Mouse (Mus musculus): ENCODE results near the gene Cdkl5. TPM values are rescaled to one million over a fixed set of nuclear protein-coding genes. Genes with fewer than 3 reads are reported as not detected.

Cdkl5 gene
- polyA plus RNA-seq, 1 experiment from 2014 or later = 2.1 TPM

GRCm38 (mm10) chrX:160990276-160990675 is 4.2 kb downstream of the Cdkl5 start:
- H3K4me1 ChIP-seq = no peaks in the 10 kb centered on the region
- H3K4me3 ChIP-seq = no peak overlapping the region
- 66% methylated on average over 4 of the region's 4 CpGs for WGBS
- ATAC-seq (ENCODE audit: borderline replicate concordance, extremely low read depth, low FRiP score, low TSS enrichment) = no peak
- H3K9ac ChIP-seq = no peak overlapping the region
- H3K9me3 ChIP-seq = no peaks in the 10 kb centered on the region
- H3K36me3 ChIP-seq = no peaks in the 10 kb centered on the region
- H3K27me3 ChIP-seq = no peaks in the 10 kb centered on the region
- no peak overlapping the region for H3K4me2 ChIP-seq
- no peak overlapping the region for H3K27ac ChIP-seq

GRCm38 (mm10) chrX:160977919-160978318 is 16.6 kb downstream of the Cdkl5 start:
- Histone ChIP-seq H3K27me3 (no peaks in the 10 kb centered on the region), H3K36me3 (no peaks in the 10 kb centered on the region), H3K4me3 (no peak overlapping the region), H3K4me2 (no peak overlapping the region), H3K27ac (no peak overlapping the region), H3K4me1 (no peaks in the 10 kb centered on the region), H3K9ac (no peak overlapping the region), H3K9me3 (no peaks in the 10 kb centered on the region)
- WGBS = 70% methylated on average over 1 of the region's 1 CpGs
- ATAC-seq (ENCODE audit: borderline replicate concordance, extremely low read depth, low FRiP score, low TSS enrichment) = no peak

- no peaks in the 10 kb centered on the region for H3K4me1 ChIP-seq
- no peak overlapping the region for H3K27ac ChIP-seq
- H3K4me2 ChIP-seq = no peak overlapping the region
- H3K36me3 ChIP-seq = no peaks in the 10 kb centered on the region
- H3K27me3 ChIP-seq = no peaks in the 10 kb centered on the region; the same call in 1 of the 2 replicates
- H3K9ac ChIP-seq = no peak overlapping the region
- H3K4me3 ChIP-seq = no peak overlapping the region
- 91% methylated on average over 6 of the region's 6 CpGs for WGBS
- ATAC-seq (ENCODE audit: borderline replicate concordance, extremely low read depth, low FRiP score, low TSS enrichment) = no peak
- no peaks in the 10 kb centered on the region for H3K9me3 ChIP-seq
Measured at GRCm38 (mm10) chrX:160971991-160972545, 22.4 kb downstream of the Cdkl5 start.

- no peak overlapping the region for H3K4me2 ChIP-seq
- no peaks in the 10 kb centered on the region for H3K36me3 ChIP-seq
- H3K9ac ChIP-seq = no peak overlapping the region
- H3K9me3 ChIP-seq = no peaks in the 10 kb centered on the region
- H3K27ac ChIP-seq = no peak overlapping the region
- no peak overlapping the region for H3K4me3 ChIP-seq
- ATAC-seq (ENCODE audit: borderline replicate concordance, extremely low read depth, low FRiP score, low TSS enrichment) = no peak
- no peaks in the 10 kb centered on the region; the same call in 1 of the 2 replicates for H3K27me3 ChIP-seq
- WGBS = 41% methylated on average over 5 of the region's 5 CpGs
- no peaks in the 10 kb centered on the region for H3K4me1 ChIP-seq
Measured at GRCm38 (mm10) chrX:160958593-160959131, 35.8 kb downstream of the Cdkl5 start.

GRCm38 (mm10) chrX:160949583-160949982 is 44.9 kb downstream of the Cdkl5 start:
- ATAC-seq (ENCODE audit: borderline replicate concordance, extremely low read depth, low FRiP score, low TSS enrichment) = no peak
- H3K9ac ChIP-seq = no peak overlapping the region
- no peak overlapping the region for H3K4me2 ChIP-seq
- WGBS = 78% methylated on average over 2 of the region's 2 CpGs
- H3K27ac ChIP-seq = no peak overlapping the region
- no peaks in the 10 kb centered on the region for H3K36me3 ChIP-seq
- H3K9me3 ChIP-seq = no peaks in the 10 kb centered on the region
- H3K4me1 ChIP-seq = no peaks in the 10 kb centered on the region
- H3K27me3 ChIP-seq = no peaks in the 10 kb centered on the region
- no peak overlapping the region for H3K4me3 ChIP-seq

GRCm38 (mm10) chrX:160944722-160945121 is 49.8 kb downstream of the Cdkl5 start:
- no peak overlapping the region for H3K27ac ChIP-seq
- no peaks in the 10 kb centered on the region for H3K4me1 ChIP-seq
- H3K4me3 ChIP-seq = no peak overlapping the region
- no peak overlapping the region for H3K9ac ChIP-seq
- H3K9me3 ChIP-seq = no peaks in the 10 kb centered on the region
- no peaks in the 10 kb centered on the region for H3K27me3 ChIP-seq
- no peaks in the 10 kb centered on the region for H3K36me3 ChIP-seq
- 58% methylated on average over 4 of the region's 4 CpGs for WGBS
- H3K4me2 ChIP-seq = no peak overlapping the region
- no peak for ATAC-seq (ENCODE audit: borderline replicate concordance, extremely low read depth, low FRiP score, low TSS enrichment)

- 68% methylated on average over 1 of the region's 1 CpGs for WGBS
- no peak overlapping the region for H3K9ac ChIP-seq
- H3K36me3 ChIP-seq = no peaks in the 10 kb centered on the region
- H3K4me3 ChIP-seq = no peak overlapping the region
- no peaks in the 10 kb centered on the region for H3K9me3 ChIP-seq
- H3K4me1 ChIP-seq = no peaks in the 10 kb centered on the region
- H3K27ac ChIP-seq = no peak overlapping the region
- no peak overlapping the region for H3K4me2 ChIP-seq
- H3K27me3 ChIP-seq = no peaks in the 10 kb centered on the region
- no peak for ATAC-seq (ENCODE audit: borderline replicate concordance, extremely low read depth, low FRiP score, low TSS enrichment)
Measured at GRCm38 (mm10) chrX:160935541-160935940, 59.0 kb downstream of the Cdkl5 start.

GRCm38 (mm10) chrX:160930656-160931055 is 63.8 kb downstream of the Cdkl5 start:
- Histone ChIP-seq H3K9ac (no peak overlapping the region), H3K27me3 (no peaks in the 10 kb centered on the region), H3K36me3 (no peaks in the 10 kb centered on the region), H3K4me2 (no peak overlapping the region), H3K4me3 (no peak overlapping the region), H3K27ac (no peak overlapping the region), H3K9me3 (no peaks in the 10 kb centered on the region), H3K4me1 (no peaks in the 10 kb centered on the region)
- no peak for ATAC-seq (ENCODE audit: borderline replicate concordance, extremely low read depth, low FRiP score, low TSS enrichment)

GRCm38 (mm10) chrX:160928870-160929269 is 65.6 kb downstream of the Cdkl5 start:
- Histone ChIP-seq H3K4me3 (no peak overlapping the region), H3K36me3 (no peaks in the 10 kb centered on the region), H3K4me1 (no peaks in the 10 kb centered on the region), H3K27me3 (no peaks in the 10 kb centered on the region), H3K9me3 (no peaks in the 10 kb centered on the region), H3K9ac (no peak overlapping the region), H3K4me2 (no peak overlapping the region), H3K27ac (no peak overlapping the region)
- no peak for ATAC-seq (ENCODE audit: borderline replicate concordance, extremely low read depth, low FRiP score, low TSS enrichment)
- WGBS = 83% methylated on average over 1 of the region's 1 CpGs

- H3K9ac ChIP-seq = no peak overlapping the region
- ATAC-seq (ENCODE audit: borderline replicate concordance, extremely low read depth, low FRiP score, low TSS enrichment) = no peak
- WGBS = 88% methylated on average over 3 of the region's 3 CpGs
- no peak overlapping the region for H3K27ac ChIP-seq
- H3K27me3 ChIP-seq = no peaks in the 10 kb centered on the region
- H3K4me3 ChIP-seq = no peak overlapping the region
- no peaks in the 10 kb centered on the region for H3K9me3 ChIP-seq
- no peaks in the 10 kb centered on the region for H3K36me3 ChIP-seq
- H3K4me1 ChIP-seq = no peaks in the 10 kb centered on the region
- no peak overlapping the region for H3K4me2 ChIP-seq
Measured at GRCm38 (mm10) chrX:160919022-160919637, 75.4 kb downstream of the Cdkl5 start.

GRCm38 (mm10) chrX:160906952-160907351 is 87.6 kb downstream of the Cdkl5 start, which contains the start of gene Gja6:
Gene Gja6 (minus strand): TSS chrX:160907052.
- H3K4me1 ChIP-seq = no peaks in the 10 kb centered on the region
- ATAC-seq (ENCODE audit: borderline replicate concordance, extremely low read depth, low FRiP score, low TSS enrichment) = no peak
- peaks cover 6% of the 10 kb centered on the region; the same call in 1 of the 2 replicates for H3K27me3 ChIP-seq
- H3K9ac ChIP-seq = no peak within 1 kb of the TSS
- no peak within 1 kb of the TSS for H3K27ac ChIP-seq
- H3K36me3 ChIP-seq = no peaks in the 10 kb centered on the region
- H3K4me3 ChIP-seq = no peak within 1 kb of the TSS
- H3K4me2 ChIP-seq = no peak within 1 kb of the TSS
- 63% methylated on average over 4 of the region's 4 CpGs for WGBS
- no peaks in the 10 kb centered on the region for H3K9me3 ChIP-seq

GRCm38 (mm10) chrX:160906477-160906876 is 88.0 kb downstream of the Cdkl5 start:
- peaks cover 6% of the 10 kb centered on the region; the same call in 1 of the 2 replicates for H3K27me3 ChIP-seq
- 72% methylated on average over 4 of the region's 4 CpGs for WGBS
- H3K9me3 ChIP-seq = no peaks in the 10 kb centered on the region
- no peaks in the 10 kb centered on the region for H3K4me1 ChIP-seq
- no peak overlapping the region for H3K27ac ChIP-seq
- H3K9ac ChIP-seq = no peak overlapping the region
- no peaks in the 10 kb centered on the region for H3K36me3 ChIP-seq
- no peak for ATAC-seq (ENCODE audit: borderline replicate concordance, extremely low read depth, low FRiP score, low TSS enrichment)
- no peak overlapping the region for H3K4me2 ChIP-seq
- no peak overlapping the region for H3K4me3 ChIP-seq
